Mouse (Mus musculus) hindbrain, embryonic 11.5 days (tissue): ENCODE results near the gene Chid1. TPM values are rescaled to one million over a fixed set of nuclear protein-coding genes. Genes with fewer than 3 reads are reported as not detected.

Experiments used
- ATAC-seq: fragments of 200-750 bp; cut with Nextera tagmentation; 2 replicates; pipeline ENCODE4 v1.8.0; 2017; ENCODE audit warnings: mild to moderate bottlenecking, moderate TSS enrichment, moderate library complexity; ENCODE audit not compliant: low FRiP score
- DNase-seq: peaks from one replicate; pipeline ENCODE4 v3.0.0-alpha.2; 2015; ENCODE audit warnings: low spot score
- H3K27ac ChIP-seq: fragments of 300-500 bp; sonication (generic); 2 replicates; pipeline ENCODE4 v1.5.1; 2014; ENCODE audit warnings: mild to moderate bottlenecking, low read depth, low read length
- H3K27me3 ChIP-seq: fragments of 300-500 bp; sonication (generic); 2 replicates; pipeline ENCODE4 v1.6.1; 2014; ENCODE audit warnings: mild to moderate bottlenecking, low read length, moderate library complexity, mixed read lengths; ENCODE audit not compliant: control insufficient read depth, insufficient read depth
- H3K36me3 ChIP-seq: fragments of 300-500 bp; sonication (generic); 2 replicates; pipeline ENCODE4 v1.6.1; 2014; ENCODE audit warnings: mild to moderate bottlenecking, low read length, moderate library complexity, mixed read lengths; ENCODE audit not compliant: control insufficient read depth, insufficient read depth
- H3K4me1 ChIP-seq: fragments of 300-500 bp; sonication (generic); replicated peaks from 2 replicates; pipeline ENCODE4 v1.6.1; 2014; ENCODE audit warnings: low read length, mixed read lengths; ENCODE audit not compliant: control insufficient read depth, insufficient read depth
- H3K4me2 ChIP-seq: fragments of 300-500 bp; sonication (generic); replicated peaks from 2 replicates; pipeline ENCODE4 v1.6.1; 2014; ENCODE audit warnings: mild to moderate bottlenecking, low read depth, low read length
- H3K4me3 ChIP-seq: fragments of 300-500 bp; sonication (generic); 2 replicates; pipeline ENCODE4 v1.5.1; 2014; ENCODE audit warnings: low read depth, low read length
- H3K9ac ChIP-seq: fragments of 300-500 bp; sonication (generic); 2 replicates; pipeline ENCODE4 v1.6.1; 2014; ENCODE audit warnings: low read depth, low read length
- H3K9me3 ChIP-seq: fragments of 300-500 bp; sonication (generic); 2 replicates; pipeline ENCODE4 v1.6.1; 2016; ENCODE audit warnings: low read length; ENCODE audit not compliant: control insufficient read depth
- WGBS: fragments of 180-500 bp; shearing (Covaris S2); extraction: QIAGEN DNeasy Blood & Tissue Kit; methylation state at CpG from one replicate; pipeline ENCODE4 v1.1.7; 2014; 5-methylcytosine and 5-hydroxymethylcytosine counted together
- polyA plus RNA-seq: library from polyadenylated mRNA; unstranded; fragments of >200 nt; fragmentation: Nextera tagmentation; extraction: Ambion mirVana; gene quantifications from 2 replicates; pipeline ENCODE4 v1.2.1, GENCODE M21; 2014

Gene Chid1
- 24.1 and 28.8 TPM in 2 replicates for polyA plus RNA-seq

DNA sequence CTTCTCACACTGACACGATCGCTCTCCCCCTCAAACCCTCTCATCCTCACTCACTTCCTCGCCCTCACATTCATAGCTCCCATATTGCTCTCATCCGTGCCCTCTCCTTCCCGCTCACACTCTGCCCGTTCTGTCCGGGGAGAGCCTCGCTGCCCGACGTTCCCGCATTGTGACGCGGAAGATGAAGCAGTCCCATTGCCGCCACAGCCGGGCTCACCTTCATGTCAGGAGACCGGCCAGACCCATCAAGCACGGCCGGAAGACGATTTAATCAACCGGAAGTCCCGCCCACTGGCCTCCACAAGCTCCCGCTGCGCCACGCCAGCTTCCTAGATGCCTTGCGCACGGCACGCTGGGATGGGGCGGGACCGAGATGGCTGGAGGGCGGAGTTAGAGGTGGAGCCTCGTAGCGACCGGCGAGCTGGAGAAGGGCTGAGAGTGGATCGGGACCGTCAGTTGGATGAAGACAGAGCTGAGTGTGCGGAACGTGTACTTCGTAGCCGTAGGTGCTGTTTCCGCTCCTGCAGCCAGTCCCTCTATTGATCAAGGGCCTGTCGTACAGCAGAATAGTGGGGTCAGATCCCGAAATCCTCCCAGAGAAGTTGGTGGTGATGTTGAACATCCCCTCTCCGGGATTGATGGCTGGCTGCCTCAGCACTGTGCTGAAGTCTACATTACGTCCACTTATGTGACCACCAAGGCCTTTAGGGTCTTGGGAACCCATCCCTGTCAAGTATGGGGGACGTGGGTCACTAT, at the start of gene Chid1:
Gene Chid1 (minus strand): TSS at position 302 of the 756 bp plus-strand sequence.
- ATAC-seq (peak; percentile 95), DNase-seq (peak; percentile 100)
- Histone ChIP-seq H3K36me3 (no peaks in the 10 kb centered on the region), H3K9me3 (no peaks in the 10 kb centered on the region), H3K9ac (peak within 1 kb of the TSS; percentile 78), H3K27ac (peak within 1 kb of the TSS; percentile 51), H3K4me2 (peak within 1 kb of the TSS; percentile 72), H3K27me3 (no peaks in the 10 kb centered on the region), H3K4me3 (peak within 1 kb of the TSS; percentile 63), H3K4me1 (peaks cover 9% of the 10 kb centered on the region; the same call in 1 of the 2 replicates)
- 1% methylated on average over 46 of the region's 46 CpGs for WGBS

DNA sequence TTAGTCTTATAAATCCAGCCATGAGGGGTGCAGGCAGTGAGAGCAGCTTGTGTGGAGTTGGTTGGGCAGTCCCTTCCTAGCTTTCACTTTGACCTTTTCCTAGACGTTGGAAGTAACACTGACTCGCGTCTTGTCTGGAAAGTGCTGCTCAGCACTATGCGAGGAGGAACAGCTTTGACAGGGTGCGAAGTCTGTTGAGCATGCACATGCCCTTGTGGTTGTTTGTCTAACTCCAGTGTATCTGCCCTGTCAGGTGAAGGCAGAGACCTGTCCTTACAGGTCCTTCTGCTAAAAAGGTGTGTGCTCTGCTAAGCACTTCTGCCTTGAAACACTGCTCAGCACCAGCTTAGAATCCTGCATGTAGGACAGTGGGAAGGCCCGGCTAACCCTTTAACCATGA, 49.2 kb upstream of the Chid1 start:
- Histone ChIP-seq H3K9me3 (no peaks in the 10 kb centered on the region), H3K4me1 (no peaks in the 10 kb centered on the region), H3K4me3 (no peak overlapping the region), H3K9ac (no peak overlapping the region), H3K27me3 (no peaks in the 10 kb centered on the region), H3K4me2 (no peak overlapping the region), H3K36me3 (no peaks in the 10 kb centered on the region), H3K27ac (no peak overlapping the region)
- ATAC-seq (no peak), DNase-seq (no peak)
- 97% methylated on average over 6 of the region's 6 CpGs for WGBS

DNA sequence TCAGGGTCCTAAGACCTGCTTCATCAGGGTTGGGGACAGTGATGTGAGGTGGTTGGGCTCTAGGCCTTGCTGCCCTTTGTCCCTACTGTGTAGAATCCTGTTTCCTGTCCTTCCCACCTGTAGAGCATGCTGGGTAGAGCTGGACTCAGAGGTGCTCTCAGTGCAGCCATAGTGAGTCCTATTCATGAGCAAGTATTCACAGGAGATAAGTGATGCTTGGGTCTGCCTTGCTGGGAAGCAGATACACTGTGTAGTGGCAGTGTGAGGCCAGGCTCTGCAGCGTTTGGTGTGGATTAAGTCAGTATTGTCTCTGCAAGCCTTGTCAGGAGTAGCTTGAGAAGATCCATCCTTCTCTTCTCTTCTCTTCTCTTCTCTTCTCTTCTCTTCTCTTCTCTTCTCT, 46.2 kb upstream of the Chid1 start:
- no peaks in the 10 kb centered on the region for H3K9me3 ChIP-seq
- no peak overlapping the region for H3K27ac ChIP-seq
- WGBS, result 88% methylated on average over 1 of the region's 1 CpGs

DNA sequence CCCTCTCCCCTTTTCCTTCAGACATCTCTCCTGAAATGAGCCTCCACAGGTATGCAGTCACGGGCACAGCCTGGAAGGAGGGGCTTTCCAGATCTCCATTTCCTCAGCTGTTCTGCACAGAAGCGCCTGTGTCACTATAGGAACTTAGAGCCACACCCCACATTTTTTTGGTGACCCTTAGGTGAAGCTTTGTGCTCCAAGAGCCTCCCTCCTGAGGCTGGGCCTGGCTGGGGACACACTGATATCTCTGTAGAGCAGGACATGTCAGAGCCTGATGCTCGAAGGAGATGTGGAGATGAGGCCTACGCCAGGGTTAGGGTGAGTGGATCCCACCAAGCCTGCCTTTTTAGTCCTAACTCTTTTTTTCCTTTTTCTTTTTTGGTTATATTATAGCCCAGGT, 45.6 kb upstream of the Chid1 start:
- H3K9ac ChIP-seq, result no peak overlapping the region
- no peaks in the 10 kb centered on the region for H3K9me3 ChIP-seq
- H3K4me1 ChIP-seq, result no peaks in the 10 kb centered on the region
- no peak overlapping the region for H3K4me3 ChIP-seq
- WGBS, result 79% methylated on average over 4 of the region's 4 CpGs
- H3K4me2 ChIP-seq, result no peak overlapping the region
- no peak overlapping the region for H3K27ac ChIP-seq
- ATAC-seq, result no peak
- no peaks in the 10 kb centered on the region for H3K36me3 ChIP-seq
- no peaks in the 10 kb centered on the region for H3K27me3 ChIP-seq
- DNase-seq, result no peak

More for the DNA sequence above, 46.2 kb upstream of the Chid1 start:
- DNase-seq (no peak), ATAC-seq (no peak)
- Histone ChIP-seq H3K4me3 (no peak overlapping the region), H3K27me3 (no peaks in the 10 kb centered on the region), H3K36me3 (no peaks in the 10 kb centered on the region), H3K4me2 (no peak overlapping the region), H3K9ac (no peak overlapping the region), H3K4me1 (no peaks in the 10 kb centered on the region)

DNA sequence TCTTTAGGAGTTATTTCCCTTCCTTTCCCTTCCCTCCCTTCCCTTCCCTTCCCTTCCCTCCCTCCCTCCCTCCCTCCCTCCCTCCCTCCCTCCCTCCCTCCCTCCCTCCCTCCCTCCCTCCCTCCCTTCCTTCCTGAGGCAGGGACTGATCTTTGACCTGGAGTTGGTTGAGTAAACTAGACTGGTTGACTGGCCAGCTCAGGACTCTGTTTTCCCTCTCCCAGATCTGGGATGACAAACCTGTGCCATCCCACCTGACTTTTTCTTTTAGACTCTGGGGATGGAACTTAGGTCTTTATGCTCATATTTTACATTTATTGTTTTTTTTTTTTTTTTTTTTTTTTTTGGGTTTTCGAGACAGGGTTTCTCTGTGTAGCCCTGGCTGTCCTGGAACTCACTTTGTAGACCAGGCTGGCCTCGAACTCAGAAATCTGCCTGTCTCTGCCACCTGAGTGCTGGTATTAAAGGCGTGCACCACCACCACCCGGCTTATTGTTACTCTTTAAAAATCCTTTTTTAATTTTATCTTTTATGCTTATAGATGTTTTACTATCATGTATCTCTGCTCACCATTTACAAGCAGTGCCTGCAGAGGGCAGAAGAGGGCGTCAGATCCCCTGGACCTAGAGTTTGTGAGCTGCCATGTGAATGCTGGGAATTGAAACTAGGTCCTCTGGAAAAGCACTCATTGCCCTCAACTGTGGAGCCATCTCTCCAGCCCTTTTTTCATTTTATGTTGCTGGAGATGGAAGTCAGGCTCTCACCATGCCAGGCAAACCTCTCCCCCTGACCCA, 44.6 kb upstream of the Chid1 start:
- Histone ChIP-seq H3K36me3 (no peaks in the 10 kb centered on the region), H3K4me1 (no peaks in the 10 kb centered on the region), H3K9me3 (no peaks in the 10 kb centered on the region), H3K9ac (no peak overlapping the region), H3K27me3 (no peaks in the 10 kb centered on the region), H3K4me3 (no peak overlapping the region), H3K4me2 (no peak overlapping the region), H3K27ac (no peak overlapping the region)
- ATAC-seq, result no peak
- 82% methylated on average over 4 of the region's 5 CpGs for WGBS
- no peak for DNase-seq

DNA sequence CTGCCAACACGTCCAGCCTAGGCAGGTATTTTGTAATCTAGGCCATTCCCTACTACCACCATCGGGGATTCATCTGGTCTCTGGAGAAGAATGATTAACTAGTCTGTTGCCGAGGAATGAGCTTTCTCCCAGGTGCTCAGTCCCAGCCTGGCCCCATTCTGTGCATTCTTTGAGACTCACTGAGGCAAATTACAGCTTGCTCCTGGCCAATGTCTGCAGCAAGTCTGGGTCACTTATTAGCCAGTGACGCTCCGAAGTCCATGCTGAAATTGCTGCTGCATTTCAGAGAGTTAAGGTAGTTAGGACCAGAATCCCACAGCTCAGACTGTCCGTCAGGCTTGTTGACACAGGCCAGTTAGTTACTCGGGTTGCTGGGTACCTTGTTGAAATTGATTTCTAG, 41.7 kb upstream of the Chid1 start:
- Histone ChIP-seq H3K4me3 (no peak overlapping the region), H3K36me3 (no peaks in the 10 kb centered on the region), H3K27me3 (no peaks in the 10 kb centered on the region), H3K4me2 (no peak overlapping the region), H3K9ac (no peak overlapping the region), H3K9me3 (no peaks in the 10 kb centered on the region), H3K4me1 (no peaks in the 10 kb centered on the region), H3K27ac (no peak overlapping the region)
- ATAC-seq, result no peak
- no peak for DNase-seq
- 84% methylated on average over 7 of the region's 7 CpGs for WGBS

DNA sequence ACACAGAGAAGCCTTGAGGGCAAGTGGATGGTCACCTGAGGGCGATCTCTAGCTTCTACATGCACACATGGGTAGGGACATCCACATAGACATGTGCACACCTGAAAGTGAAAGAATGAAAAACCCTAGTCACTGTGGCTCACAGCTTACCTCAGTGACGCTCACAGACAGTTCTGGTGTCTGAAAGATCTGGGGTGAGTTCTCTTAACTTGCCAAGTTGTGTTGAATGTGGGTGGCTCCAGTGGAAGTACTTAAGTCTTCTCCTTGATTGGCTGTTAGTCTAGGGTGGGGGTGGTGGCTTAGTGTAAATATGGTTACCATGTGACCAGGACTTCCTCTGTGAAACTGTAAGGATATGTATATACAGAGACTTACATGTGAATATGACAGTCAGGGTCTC, 39.3 kb upstream of the Chid1 start:
- H3K36me3 ChIP-seq, result no peaks in the 10 kb centered on the region
- no peaks in the 10 kb centered on the region for H3K9me3 ChIP-seq
- no peak overlapping the region for H3K9ac ChIP-seq
- WGBS, result 87% methylated on average over 2 of the region's 2 CpGs
- H3K27me3 ChIP-seq, result no peaks in the 10 kb centered on the region
- no peak overlapping the region for H3K4me3 ChIP-seq
- H3K4me1 ChIP-seq, result no peaks in the 10 kb centered on the region
- ATAC-seq, result no peak
- H3K27ac ChIP-seq, result no peak overlapping the region
- no peak overlapping the region for H3K4me2 ChIP-seq
- DNase-seq, result no peak

DNA sequence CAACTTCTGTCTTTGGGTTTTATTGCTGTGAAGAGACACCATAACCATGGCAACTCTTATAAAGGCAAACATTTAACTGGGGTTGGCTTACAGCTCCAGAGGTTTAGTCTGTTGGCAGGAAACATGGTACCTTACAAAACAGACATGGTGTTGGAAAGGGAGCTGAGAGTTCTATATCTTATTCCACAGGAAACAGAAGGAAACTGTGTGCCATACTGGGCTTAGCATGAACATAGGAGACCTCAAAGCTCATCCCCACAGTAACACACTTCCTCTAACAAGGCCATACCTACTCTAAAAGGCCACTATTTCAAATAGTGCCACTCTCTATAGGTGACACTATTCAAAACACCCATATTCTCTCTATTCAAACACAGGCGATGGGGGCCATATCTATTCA, 38.9 kb upstream of the Chid1 start:
- ATAC-seq, result no peak
- H3K36me3 ChIP-seq, result no peaks in the 10 kb centered on the region

DNA sequence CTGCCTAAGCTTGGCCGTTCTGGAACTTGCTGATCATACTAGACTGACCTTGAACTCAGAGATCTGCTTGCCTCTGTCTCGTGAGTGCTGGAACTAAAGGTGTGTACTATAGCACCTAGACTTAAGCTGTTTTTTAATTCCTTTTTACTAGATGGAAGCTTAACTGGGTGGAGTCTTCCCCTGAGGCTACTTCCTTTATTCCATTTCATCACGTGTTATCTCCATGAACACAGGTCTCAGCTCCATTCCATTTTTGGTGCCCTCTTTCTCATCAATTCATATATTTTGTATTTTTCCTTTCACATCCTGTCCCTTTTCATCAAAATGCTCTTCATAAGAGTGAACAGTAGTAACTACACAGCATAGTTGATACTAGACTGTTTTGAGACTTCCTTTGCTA, 38.1 kb upstream of the Chid1 start:
- WGBS, result 93% methylated on average over 3 of the region's 3 CpGs
- H3K36me3 ChIP-seq, result no peaks in the 10 kb centered on the region
- no peak overlapping the region for H3K4me3 ChIP-seq
- H3K9ac ChIP-seq, result no peak overlapping the region
- no peaks in the 10 kb centered on the region for H3K9me3 ChIP-seq
- no peaks in the 10 kb centered on the region for H3K4me1 ChIP-seq
- H3K27ac ChIP-seq, result no peak overlapping the region
- no peaks in the 10 kb centered on the region for H3K27me3 ChIP-seq
- H3K4me2 ChIP-seq, result no peak overlapping the region
- no peak for ATAC-seq
- no peak for DNase-seq

More for the DNA sequence above, 38.9 kb upstream of the Chid1 start:
- H3K4me3 ChIP-seq, result no peak overlapping the region
- H3K9me3 ChIP-seq, result no peaks in the 10 kb centered on the region
- H3K27me3 ChIP-seq, result no peaks in the 10 kb centered on the region
- no peaks in the 10 kb centered on the region for H3K4me1 ChIP-seq
- 92% methylated on average over 1 of the region's 1 CpGs for WGBS
- H3K27ac ChIP-seq, result no peak overlapping the region
- H3K9ac ChIP-seq, result no peak overlapping the region
- DNase-seq, result no peak
- H3K4me2 ChIP-seq, result no peak overlapping the region
